Comparison of ENCODE assay signal across 8 mouse cellular contexts in genomic region chr13:59251252-59252006, GRCm38 (mm10).
DNase-seq lines count a peak whose midpoint lies in the region; ATAC-seq and TF ChIP-seq lines count a peak whose summit lies in the region.

No protein-coding gene starts in this region.

- peaks cover 9% of the 10 kb centered on the region for H3K4me1 ChIP-seq in forebrain, embryonic 16.5 days (replicated peaks; ENCODE audit: control insufficient read depth, insufficient read depth, low read length)
- peaks cover 10% of the 10 kb centered on the region; the same call in 1 of the 2 replicates for H3K4me1 ChIP-seq in neural tube, embryonic 14.5 days (ENCODE audit: control insufficient read depth, insufficient read depth, low read length)
- no peaks in the 10 kb centered on the region for H3K4me1 ChIP-seq in stomach, postnatal 0 days (replicated peaks; ENCODE audit: control insufficient read depth, insufficient read depth)

- no peak for TF ChIP-seq CTCF in stomach, postnatal 0 days (IDR thresholded peaks at IDR 0.05; ENCODE audit: low read depth)

- DNase-seq in brain, embryonic 18.5 days (ENCODE audit: low read depth, low spot score): peak; percentile 43
- peak; percentile 26 to 40 for DNase-seq in layer of hippocampus, postnatal 25 days (ENCODE audit: extremely low spot score in 1 of 2, low spot score in 1 of 2)
- no peak for DNase-seq in spleen, postnatal 36 days (ENCODE audit: low spot score in 2 of 2)
- no peak for DNase-seq in yolk sac, embryonic 10.5 days (ENCODE audit: low spot score)
- DNase-seq in urinary bladder, postnatal 14 days (ENCODE audit: low spot score): no peak
- DNase-seq in stomach, postnatal 0 days (ENCODE audit: low spot score): no peak

- ATAC-seq in forebrain, embryonic 16.5 days: peak; percentile 75
- peak; percentile 78 for ATAC-seq in neural tube, embryonic 14.5 days (ENCODE audit: low read depth)
- no peak for ATAC-seq in stomach, postnatal 0 days (ENCODE audit: low FRiP score, low TSS enrichment)

- 54% methylated on average over 12 of the region's 12 CpGs for WGBS in forebrain, embryonic 16.5 days
- WGBS in neural tube, embryonic 14.5 days: 49% methylated on average over 12 of the region's 12 CpGs
- 57% methylated on average over 12 of the region's 12 CpGs for WGBS in stomach, postnatal 0 days

- TF ChIP-seq EP300 in stomach, postnatal 0 days (optimal IDR thresholded peaks at IDR 0.05): no peak

- H3K27me3 ChIP-seq in forebrain, embryonic 16.5 days (replicated peaks; ENCODE audit: control insufficient read depth, insufficient read depth, low read length): no peaks in the 10 kb centered on the region
- no peaks in the 10 kb centered on the region for H3K27me3 ChIP-seq in neural tube, embryonic 14.5 days (ENCODE audit: control insufficient read depth, insufficient read depth, low read length)
- H3K27me3 ChIP-seq in stomach, postnatal 0 days (ENCODE audit: control insufficient read depth, insufficient read depth, low read length): no peaks in the 10 kb centered on the region

- H3K9ac ChIP-seq in forebrain, embryonic 16.5 days (replicated peaks; ENCODE audit: low read depth, low read length): no peak overlapping the region
- no peak overlapping the region for H3K9ac ChIP-seq in neural tube, embryonic 14.5 days (replicated peaks; ENCODE audit: low read depth, low read length)
- no peak overlapping the region for H3K9ac ChIP-seq in stomach, postnatal 0 days (ENCODE audit: low read length)

- H3K4me3 ChIP-seq in forebrain, embryonic 16.5 days (replicated peaks; ENCODE audit: low read length): no peak overlapping the region
- H3K4me3 ChIP-seq in neural tube, embryonic 14.5 days (ENCODE audit: low read depth, low read length): no peak overlapping the region
- no peak overlapping the region for H3K4me3 ChIP-seq in stomach, postnatal 0 days (ENCODE audit: low read depth, low read length)

- H3K36me3 ChIP-seq in forebrain, embryonic 16.5 days (ENCODE audit: control insufficient read depth, insufficient read depth): no peaks in the 10 kb centered on the region
- H3K36me3 ChIP-seq in neural tube, embryonic 14.5 days (ENCODE audit: control insufficient read depth, insufficient read depth, low read length): no peaks in the 10 kb centered on the region
- no peaks in the 10 kb centered on the region for H3K36me3 ChIP-seq in stomach, postnatal 0 days (ENCODE audit: control insufficient read depth, insufficient read depth, low read length)

- no peaks in the 10 kb centered on the region for H3K9me3 ChIP-seq in forebrain, embryonic 16.5 days (ENCODE audit: control insufficient read depth, low read length)
- H3K9me3 ChIP-seq in neural tube, embryonic 14.5 days (ENCODE audit: control insufficient read depth, low read length): no peaks in the 10 kb centered on the region
- no peaks in the 10 kb centered on the region for H3K9me3 ChIP-seq in stomach, postnatal 0 days (ENCODE audit: control insufficient read depth, low read length)

- no peak overlapping the region for H3K27ac ChIP-seq in forebrain, embryonic 16.5 days (ENCODE audit: low read length)
- H3K27ac ChIP-seq in neural tube, embryonic 14.5 days (ENCODE audit: low read depth, low read length): peak overlapping the region; percentile 52
- H3K27ac ChIP-seq in stomach, postnatal 0 days (replicated peaks): no peak overlapping the region

- H3K4me2 ChIP-seq in forebrain, embryonic 16.5 days (ENCODE audit: low read length): no peak overlapping the region
- no peak overlapping the region for H3K4me2 ChIP-seq in neural tube, embryonic 14.5 days (ENCODE audit: low read depth, low read length)
- H3K4me2 ChIP-seq in stomach, postnatal 0 days (replicated peaks; ENCODE audit: low read depth): no peak overlapping the region

Comparison
In these comparisons a context has a peak if more than half of its experiments do, and no peak if none do; other contexts are left out.
1. DNase-seq: peak in brain, embryonic 18.5 days (single experiment) and layer of hippocampus, postnatal 25 days (2 of 2); none in spleen, postnatal 36 days (0 of 2), yolk sac, embryonic 10.5 days (single experiment), urinary bladder, postnatal 14 days (single experiment) and stomach, postnatal 0 days (single experiment).